In the genomic region with DNA sequence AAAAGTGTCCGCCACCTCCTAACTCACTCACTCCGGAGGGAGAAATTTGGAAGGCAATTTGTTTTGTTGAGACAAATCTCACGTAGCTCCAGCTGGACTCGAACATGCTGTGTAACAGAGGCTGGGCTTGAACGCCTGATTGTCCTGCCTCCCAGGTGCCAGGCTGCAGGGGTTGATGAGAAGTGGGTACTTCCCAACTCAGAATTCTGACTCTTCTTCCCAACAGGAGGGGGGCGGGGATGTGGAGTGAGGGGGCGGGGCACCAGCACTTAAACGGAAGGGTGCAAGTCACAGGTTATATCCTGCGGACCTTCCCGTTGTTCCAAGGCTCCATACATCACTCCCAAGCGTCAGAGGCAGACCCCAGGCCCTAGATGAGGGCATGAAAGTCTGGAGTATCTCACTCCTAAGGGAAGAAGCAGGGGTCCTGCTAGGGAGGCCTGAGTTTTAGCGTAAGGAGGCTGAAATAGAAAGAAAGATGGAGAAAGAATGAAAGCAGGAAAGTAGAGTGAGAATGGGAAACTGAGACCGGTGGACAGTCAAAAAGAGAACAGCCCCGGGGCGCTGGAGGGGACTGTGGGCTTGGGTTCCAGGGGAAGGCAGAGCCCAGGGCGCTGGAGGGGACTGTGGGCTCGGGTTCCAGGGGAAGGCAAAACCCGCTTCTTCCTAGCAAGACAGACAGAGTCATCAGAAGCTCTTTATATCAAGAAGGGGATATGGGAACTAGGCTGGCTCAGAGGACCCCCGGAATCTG, we compare ENCODE assay signal across 7 mouse cellular contexts. TPM values are rescaled to one million over a fixed set of nuclear protein-coding genes. Genes with fewer than 3 reads are reported as not detected.
DNase-seq lines count a peak whose midpoint lies in the region; ATAC-seq and TF ChIP-seq lines count a peak whose summit lies in the region.

No protein-coding gene starts in this region.

- H3K36me3 ChIP-seq in megakaryocyte, embryonic 14.5 days (replicated peaks; ENCODE audit: low read length) = no peaks in the 10 kb centered on the region
- H3K36me3 ChIP-seq in forebrain, embryonic 11.5 days (ENCODE audit: control insufficient read depth, insufficient read depth, low read length) = no peaks in the 10 kb centered on the region
- no peaks in the 10 kb centered on the region for H3K36me3 ChIP-seq in limb, embryonic 11.5 days (ENCODE audit: control insufficient read depth, insufficient read depth, low read length)
- no peaks in the 10 kb centered on the region for H3K36me3 ChIP-seq in small intestine, adult 2 months (ENCODE audit: control insufficient read depth, insufficient read depth, low read length)

- TF ChIP-seq POLR2A in small intestine, adult 2 months (IDR thresholded peaks at IDR 0.05; ENCODE audit: low read depth, low read length) = no peak

- H3K9me3 ChIP-seq in megakaryocyte, embryonic 14.5 days = no peaks in the 10 kb centered on the region
- no peaks in the 10 kb centered on the region for H3K9me3 ChIP-seq in forebrain, embryonic 11.5 days (ENCODE audit: control insufficient read depth, low read length)
- no peaks in the 10 kb centered on the region for H3K9me3 ChIP-seq in limb, embryonic 11.5 days (ENCODE audit: control insufficient read depth, low read length)

- peaks cover 85% of the 10 kb centered on the region for H3K4me1 ChIP-seq in megakaryocyte, embryonic 14.5 days
- H3K4me1 ChIP-seq in forebrain, embryonic 11.5 days (replicated peaks; ENCODE audit: control insufficient read depth, insufficient read depth, low read length) = peaks cover 8% of the 10 kb centered on the region; the same call in 1 of the 2 replicates
- H3K4me1 ChIP-seq in limb, embryonic 11.5 days (ENCODE audit: control insufficient read depth, insufficient read depth, low read length) = peaks cover 7% of the 10 kb centered on the region
- peaks cover 3% of the 10 kb centered on the region for H3K4me1 ChIP-seq in small intestine, adult 2 months (ENCODE audit: control insufficient read depth, insufficient read depth, insufficient read length, low read length)

- peaks cover 68% of the 10 kb centered on the region for H3K27me3 ChIP-seq in megakaryocyte, embryonic 14.5 days (replicated peaks)
- peaks cover 5% of the 10 kb centered on the region; the same call in 1 of the 2 replicates for H3K27me3 ChIP-seq in forebrain, embryonic 11.5 days (ENCODE audit: control insufficient read depth, insufficient read depth, low read length)
- H3K27me3 ChIP-seq in limb, embryonic 11.5 days (ENCODE audit: control insufficient read depth, insufficient read depth, low read length) = peaks cover 3% of the 10 kb centered on the region; the same call in 1 of the 2 replicates
- H3K27me3 ChIP-seq in small intestine, adult 2 months (ENCODE audit: control insufficient read depth, insufficient read depth, low read length) = no peaks in the 10 kb centered on the region

- DNase-seq in forebrain, embryonic 11.5 days (ENCODE audit: low spot score) = peak; percentile 51
- DNase-seq in limb, embryonic 11.5 days (ENCODE audit: low spot score) = peak; percentile 34
- DNase-seq in urinary bladder, adult 18-20 months (ENCODE audit: low spot score in 2 of 2) = no peak
- DNase-seq in spleen, postnatal 36 days (ENCODE audit: low spot score in 2 of 2) = no peak

- no peak; the same call in 1 of the 2 replicates for ATAC-seq in megakaryocyte, adult 5-6 weeks (ENCODE audit: poor library complexity, severe bottlenecking)
- ATAC-seq in forebrain, embryonic 11.5 days (replicated peaks; ENCODE audit: low FRiP score) = no peak
- peak; percentile 16; the same call in 1 of the 2 replicates for ATAC-seq in limb, embryonic 11.5 days (ENCODE audit: insufficient number of reproducible peaks, low FRiP score, low TSS enrichment, low read depth)

- H3K9ac ChIP-seq in forebrain, embryonic 11.5 days (ENCODE audit: low read length) = peak overlapping the region; percentile 54; the same call in 1 of the 2 replicates
- H3K9ac ChIP-seq in limb, embryonic 11.5 days (ENCODE audit: low read length) = no peak overlapping the region; the same call in 1 of the 2 replicates

- 13% methylated on average over 19 of the region's 19 CpGs for WGBS in forebrain, embryonic 11.5 days
- 15% methylated on average over 19 of the region's 19 CpGs for WGBS in limb, embryonic 11.5 days
- 32% methylated on average over 19 of the region's 19 CpGs for WGBS in small intestine, adult 2 months

- TF ChIP-seq CTCF in small intestine, adult 2 months (IDR thresholded peaks at IDR 0.05; ENCODE audit: extremely low read depth, insufficient read length, insufficient replicate concordance, low read depth, low read length) = no peak

- peak overlapping the region; percentile 91 for H3K4me3 ChIP-seq in megakaryocyte, embryonic 14.5 days (replicated peaks)
- H3K4me3 ChIP-seq in forebrain, embryonic 11.5 days (ENCODE audit: low read depth, low read length) = peak overlapping the region; percentile 29
- peak overlapping the region; percentile 43 for H3K4me3 ChIP-seq in limb, embryonic 11.5 days (ENCODE audit: low read depth, low read length)
- H3K4me3 ChIP-seq in small intestine, adult 2 months (ENCODE audit: low read depth, low read length) = peak overlapping the region; percentile 66

- peak overlapping the region; percentile 67 for H3K4me2 ChIP-seq in forebrain, embryonic 11.5 days (ENCODE audit: low read depth, low read length, severe bottlenecking)
- peak overlapping the region; percentile 84 for H3K4me2 ChIP-seq in limb, embryonic 11.5 days (ENCODE audit: low read depth, severe bottlenecking)

- no peak overlapping the region for H3K27ac ChIP-seq in forebrain, embryonic 11.5 days (ENCODE audit: low read depth, low read length)
- no peak overlapping the region for H3K27ac ChIP-seq in limb, embryonic 11.5 days (replicated peaks; ENCODE audit: low read depth, low read length)
- no peak overlapping the region for H3K27ac ChIP-seq in small intestine, adult 2 months (ENCODE audit: insufficient read depth, low read depth, low read length)

RNA-seq across cellular contexts. Expression of a gene that starts 12.5 kb away (rescaled TPM):
- 0.09 and 1.6 TPM in 2 replicates for polyA plus RNA-seq in megakaryocyte, embryonic 14.5 days (2012; ENCODE audit: insufficient read depth, low replicate concordance)
- 0.58 and 1.0 TPM in 2 replicates for total RNA-seq in megakaryocyte, adult 5-6 weeks (2015)
- 1.1 and 1.3 TPM in 2 replicates for total RNA-seq in megakaryocyte, adult 5-6 weeks (2017)
- 0.17 and 0.21 TPM in 2 replicates for polyA plus RNA-seq in forebrain, embryonic 11.5 days (2014; fragmentation: Nextera tagmentation; extraction: Ambion mirVana)
- polyA plus RNA-seq in limb, embryonic 11.5 days (2014; fragmentation: Nextera tagmentation; extraction: Ambion mirVana) = not detected in 2 replicates
- 1.0 and 2.3 TPM in 2 replicates for polyA plus RNA-seq in small intestine, adult 2 months (2012; rRNA removed)

RNA-seq across cellular contexts. Expression of a gene that starts 23.6 kb away (rescaled TPM):
- polyA plus RNA-seq in megakaryocyte, embryonic 14.5 days (2012; ENCODE audit: insufficient read depth, low replicate concordance) = 99.9 and 349 TPM in 2 replicates
- total RNA-seq in megakaryocyte, adult 5-6 weeks (2015) = 16.0 and 17.6 TPM in 2 replicates
- total RNA-seq in megakaryocyte, adult 5-6 weeks (2017) = 13.6 and 17.2 TPM in 2 replicates
- polyA plus RNA-seq in forebrain, embryonic 11.5 days (2014; fragmentation: Nextera tagmentation; extraction: Ambion mirVana) = 5.4 and 6.7 TPM in 2 replicates
- 6.2 and 6.5 TPM in 2 replicates for polyA plus RNA-seq in limb, embryonic 11.5 days (2014; fragmentation: Nextera tagmentation; extraction: Ambion mirVana)
- polyA plus RNA-seq in small intestine, adult 2 months (2012; rRNA removed) = 7.5 and 11.4 TPM in 2 replicates

Comparison
In these comparisons a context has a peak if more than half of its experiments do, and no peak if none do; other contexts are left out.
1. H3K4me3 ChIP-seq: peak in every context shown above with its lines; median percentile 91 in megakaryocyte, embryonic 14.5 days; 66 in small intestine, adult 2 months; 43 in limb, embryonic 11.5 days; 29 in forebrain, embryonic 11.5 days.
2. DNase-seq: peak in forebrain, embryonic 11.5 days (single experiment) and limb, embryonic 11.5 days (single experiment); none in urinary bladder, adult 18-20 months (0 of 2) and spleen, postnatal 36 days (0 of 2).